Mouse (Mus musculus) brain, embryonic 14.5 days (tissue): ENCODE data around the gene Cd274.

ENCODE experiments used
- CTCF ChIP-seq: fragments of 200-500 bp; IDR thresholded peaks from 2 replicates; pipeline ENCODE4 v1.5.1; 2012; ENCODE audit warnings: inconsistent platforms, mild to moderate bottlenecking, moderate library complexity, borderline replicate concordance; ENCODE audit not compliant: insufficient read depth, insufficient read length; ENCODE audit errors: extremely low read depth
- POLR2A ChIP-seq: fragments of 200-500 bp; IDR thresholded peaks from 2 replicates; pipeline ENCODE4 v1.6.1; 2012; ENCODE audit warnings: mild to moderate bottlenecking, inconsistent platforms, borderline replicate concordance; ENCODE audit not compliant: poor library complexity, insufficient read depth, insufficient read length, severe bottlenecking; ENCODE audit errors: extremely low read depth

- TF ChIP-seq POLR2A: no peak
- no peak for TF ChIP-seq CTCF
These were observed 23.2 kb downstream of the Cd274 start for GRCm38 (mm10) chr19:29390483-29390882.
